Mouse (Mus musculus) myocyte (in vitro differentiated cells): ENCODE results near the gene Ovca2.

Source experiments
- CEBPB ChIP-seq: IDR thresholded peaks from 2 replicates; pipeline ENCODE4 v1.6.1; 2011; ENCODE audit warnings: mild to moderate bottlenecking, moderate library complexity; ENCODE audit not compliant: poor library complexity, insufficient read depth, severe bottlenecking
- E2F4 ChIP-seq: IDR thresholded peaks from one replicate; pipeline ENCODE4 v1.6.1; 2011; ENCODE audit warnings: mild to moderate bottlenecking, control low read depth, moderate library complexity; ENCODE audit not compliant: insufficient read depth
- MAX ChIP-seq: IDR thresholded peaks from one replicate; pipeline ENCODE4 v1.6.1; 2011; ENCODE audit warnings: low read depth, mild to moderate bottlenecking, control low read depth
- MYOD1 ChIP-seq, 3 experiments: IDR thresholded peaks; one replicate each; pipeline ENCODE4 v1.6.1; 2011; ENCODE audit warnings: control low read depth in 2 of 3, low read depth in 2 of 3, mild to moderate bottlenecking in 2 of 3, moderate library complexity in 1 of 3; ENCODE audit not compliant: insufficient read length in 2 of 3, control insufficient read depth in 1 of 3
- MYOG ChIP-seq, 3 experiments: IDR thresholded peaks; one replicate each; pipeline ENCODE4 v1.6.1; 2011; ENCODE audit warnings: control low read depth in 2 of 3, low read depth in 2 of 3, mild to moderate bottlenecking in 2 of 3; ENCODE audit not compliant: insufficient read length in 2 of 3, control insufficient read depth in 1 of 3, insufficient read depth in 1 of 3
- POLR2A ChIP-seq: IDR thresholded peaks from one replicate; pipeline ENCODE4 v1.6.1; 2011; ENCODE audit warnings: low read depth, mild to moderate bottlenecking, control low read depth, moderate library complexity; ENCODE audit not compliant: insufficient read length
- POLR2AphosphoS2 ChIP-seq: IDR thresholded peaks from one replicate; pipeline ENCODE4 v1.6.1; 2011; ENCODE audit warnings: low read depth, control low read depth; ENCODE audit not compliant: insufficient read length
- REST ChIP-seq: IDR thresholded peaks from one replicate; pipeline ENCODE4 v1.6.1; 2011; ENCODE audit warnings: mild to moderate bottlenecking, control low read depth, moderate library complexity; ENCODE audit not compliant: insufficient read depth, insufficient read length
- TCF12 ChIP-seq: IDR thresholded peaks from one replicate; pipeline ENCODE4 v1.6.1; 2011; ENCODE audit warnings: mild to moderate bottlenecking, control low read depth; ENCODE audit not compliant: poor library complexity, insufficient read depth, severe bottlenecking
- TCF3 ChIP-seq: IDR thresholded peaks from one replicate; pipeline ENCODE4 v1.6.1; 2011; ENCODE audit warnings: low read depth, control low read depth; ENCODE audit not compliant: insufficient read length
- USF1 ChIP-seq: IDR thresholded peaks from one replicate; pipeline ENCODE4 v1.6.1; 2011; ENCODE audit warnings: low read depth, mild to moderate bottlenecking, control low read depth, moderate library complexity

- no peak for TF ChIP-seq USF1
- TF ChIP-seq MAX = no peak
- TF ChIP-seq E2F4 = no peak
- no peak for TF ChIP-seq POLR2A
- TF ChIP-seq REST = no peak
- no peak for TF ChIP-seq CEBPB
- TF ChIP-seq MYOD1 (IDR thresholded peaks at IDR 0.05; ENCODE audit: control insufficient read depth in 1 of 3, insufficient read length in 2 of 3, low read depth in 2 of 3) = no peak
- no peak for TF ChIP-seq POLR2AphosphoS2
- no peak for TF ChIP-seq MYOG (IDR thresholded peaks at IDR 0.05; ENCODE audit: control insufficient read depth in 1 of 3, insufficient read depth in 1 of 3, insufficient read length in 2 of 3, low read depth in 2 of 3)
- TF ChIP-seq TCF12 = no peak
- TF ChIP-seq TCF3 = no peak
Observed at GRCm38 (mm10) chr11:75147846-75148168, 30.8 kb downstream of the Ovca2 start.
